Mouse (Mus musculus) cerebellum, adult 8-10 months (tissue): ENCODE results near the gene Rgs6.

Experiments
- DNase-seq: peaks from one replicate; pipeline ENCODE4 v3.0.0; 2022

The Rgs6 gene

DNA sequence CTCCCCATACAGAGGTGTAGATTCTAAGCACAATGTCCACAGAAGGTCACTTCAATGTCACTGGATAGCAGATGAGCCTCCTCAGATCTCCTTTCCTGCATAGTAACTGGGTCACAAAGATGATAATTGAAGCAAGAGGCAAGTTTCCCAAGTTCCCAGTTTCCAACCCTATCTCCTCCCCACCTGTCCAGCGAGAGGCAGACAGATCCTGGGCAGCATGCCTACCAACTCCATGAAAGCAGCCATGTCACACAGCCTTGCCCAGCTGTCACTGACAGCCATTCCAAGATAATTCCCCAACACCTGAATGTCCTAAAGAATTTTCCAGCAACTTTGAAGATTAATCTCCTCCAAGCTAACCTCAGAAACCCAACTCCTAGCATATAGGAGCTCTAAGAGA is 399.6 kb downstream of the Rgs6 start:
- DNase-seq = no peak

DNA sequence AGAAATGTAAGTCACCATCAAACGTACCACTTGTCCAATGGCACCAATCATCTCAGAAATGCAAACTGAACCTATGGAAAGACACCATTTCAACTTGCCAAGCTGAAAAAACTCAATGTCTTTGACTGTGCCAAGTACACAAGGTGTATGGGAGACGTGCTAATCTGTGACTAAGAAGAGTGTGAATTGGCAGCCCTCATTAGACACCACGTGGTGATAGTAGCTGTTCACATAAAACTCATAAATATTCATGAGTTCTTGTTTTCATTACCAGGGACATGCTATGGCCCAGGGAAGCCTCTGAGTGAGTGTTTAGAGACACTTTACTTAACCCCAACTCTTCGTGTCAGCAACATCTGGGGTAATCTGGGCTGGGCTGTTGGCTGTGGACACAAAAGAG is 405.8 kb downstream of the Rgs6 start:
- no peak for DNase-seq

DNA sequence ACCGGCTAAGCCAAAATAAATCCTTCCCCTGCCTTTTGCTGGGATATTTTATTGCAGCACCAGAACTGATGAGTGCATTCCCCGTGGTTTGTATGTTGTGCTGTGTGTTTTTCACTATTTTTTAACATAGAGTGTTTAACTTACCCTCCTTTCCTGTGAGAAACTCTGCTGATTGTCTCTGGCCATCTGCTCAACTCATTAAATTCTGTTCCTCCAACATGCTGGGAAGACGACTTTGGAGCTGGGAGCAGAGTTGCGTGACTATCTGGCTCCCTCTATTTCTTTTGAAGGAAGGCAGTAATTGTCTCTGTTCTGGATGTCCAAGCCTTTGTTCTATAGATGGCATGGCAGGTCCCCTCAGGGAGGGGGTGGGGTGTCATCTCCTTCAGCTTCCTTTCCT is 408.7 kb downstream of the Rgs6 start:
- DNase-seq = no peak

DNA sequence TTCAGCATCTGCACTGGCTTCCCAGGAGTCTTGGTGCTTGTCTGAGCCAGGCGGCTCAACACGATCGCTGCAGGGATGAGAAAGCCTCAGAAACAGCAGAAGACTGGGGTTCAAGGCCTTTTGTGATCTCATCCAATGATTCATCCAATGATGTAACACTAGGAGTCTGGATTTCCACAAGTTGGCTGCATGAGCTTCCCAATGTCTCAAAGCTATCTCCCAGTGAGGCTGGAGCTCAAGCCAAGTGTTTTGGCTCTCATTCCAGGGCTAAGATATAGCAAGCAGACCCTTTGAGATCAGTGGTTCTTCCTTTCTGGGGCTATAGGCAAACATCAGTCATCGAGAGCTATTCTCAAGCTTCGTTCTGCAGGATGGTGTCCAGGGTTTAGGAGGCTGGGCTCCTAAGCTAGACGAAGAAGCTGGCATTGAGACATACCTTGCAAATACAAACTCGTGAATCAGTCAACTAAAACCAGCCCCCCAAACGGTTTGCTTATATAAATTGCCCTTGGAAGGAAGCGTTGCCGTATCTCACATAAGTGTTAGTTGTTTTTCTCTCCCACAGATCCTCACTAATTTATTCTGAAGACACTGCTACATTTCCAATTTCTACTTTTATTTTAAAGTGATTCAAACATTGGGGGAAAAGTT is 410.7 kb downstream of the Rgs6 start:
- DNase-seq = no peak

DNA sequence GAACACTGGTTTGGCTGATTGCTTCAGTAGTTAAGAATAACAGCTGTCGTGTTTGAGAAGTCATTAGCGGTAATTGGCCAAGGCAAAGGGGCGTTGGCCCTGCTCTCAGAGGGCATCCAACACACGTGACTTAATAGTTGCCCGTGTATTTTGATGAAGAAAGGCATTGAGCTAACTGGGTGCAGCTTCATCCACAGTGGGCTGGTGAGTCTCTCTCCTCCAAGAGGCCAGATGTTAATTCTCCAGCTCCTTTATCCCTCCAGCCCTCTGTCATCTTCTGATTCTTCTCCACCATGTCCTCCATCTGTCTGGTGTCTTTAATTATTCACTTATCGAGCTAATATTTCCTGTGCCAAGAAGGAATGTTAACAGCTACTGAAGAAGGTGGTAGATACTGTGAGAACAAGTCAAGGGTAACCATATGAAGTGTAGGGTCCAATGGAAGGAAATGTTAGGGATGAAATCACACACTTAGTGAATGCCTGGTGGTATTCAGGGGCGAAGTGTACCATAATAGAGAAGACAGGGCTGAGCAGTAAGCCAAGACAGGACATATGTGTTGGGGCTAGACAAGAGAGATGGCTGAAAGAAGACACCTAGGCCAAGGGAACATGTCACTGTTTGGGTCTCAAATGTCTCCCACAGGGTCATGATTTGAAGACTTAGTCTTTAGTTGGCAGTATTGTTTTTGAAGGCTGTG is 411.4 kb downstream of the Rgs6 start:
- no peak for DNase-seq

DNA sequence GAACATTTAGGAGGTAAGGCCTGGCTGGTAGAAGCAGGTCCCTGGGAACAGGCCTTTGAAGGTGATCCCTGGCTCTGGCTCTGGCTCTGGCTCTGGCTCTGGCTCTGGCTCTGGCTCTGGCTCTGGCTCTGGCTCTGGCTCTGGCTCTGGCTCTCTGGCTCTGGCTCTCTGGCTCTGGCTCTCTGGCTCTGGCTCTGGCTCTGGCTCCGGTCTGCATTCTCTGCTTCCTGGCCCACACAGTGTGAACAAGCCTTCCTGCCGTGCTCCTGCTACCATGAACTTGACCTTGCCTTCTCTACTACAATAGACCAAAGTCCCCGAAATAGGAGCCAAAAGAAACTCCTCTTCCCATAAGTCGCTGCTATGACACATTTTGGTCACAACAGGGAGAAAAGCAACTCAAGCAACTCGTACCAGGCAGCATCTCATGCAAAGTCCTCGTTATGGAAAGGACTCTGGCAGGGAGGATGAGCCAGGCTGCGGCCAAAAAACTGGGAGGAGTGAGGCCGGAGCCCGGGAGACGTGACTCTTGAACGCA is 412.0 kb downstream of the Rgs6 start:
- no peak for DNase-seq

DNA sequence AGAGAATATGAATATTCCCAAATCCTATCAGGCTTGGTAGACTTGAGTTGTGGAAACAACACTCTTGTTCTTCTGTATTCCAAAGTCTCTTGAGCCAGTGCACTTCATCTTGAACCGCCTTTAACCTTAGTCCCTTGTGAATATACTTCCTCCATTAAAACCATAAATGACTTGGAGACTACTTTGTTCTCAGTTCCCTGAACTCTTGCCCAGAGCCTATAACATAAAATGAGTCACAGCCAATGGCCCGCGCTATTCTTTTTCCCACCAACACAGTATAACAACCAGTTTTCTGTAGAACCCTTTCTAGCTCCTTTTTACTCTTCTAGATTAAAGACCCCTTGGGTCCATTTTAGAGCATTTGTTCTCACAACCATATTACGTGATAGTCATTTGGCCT is 412.9 kb downstream of the Rgs6 start:
- no peak for DNase-seq

DNA sequence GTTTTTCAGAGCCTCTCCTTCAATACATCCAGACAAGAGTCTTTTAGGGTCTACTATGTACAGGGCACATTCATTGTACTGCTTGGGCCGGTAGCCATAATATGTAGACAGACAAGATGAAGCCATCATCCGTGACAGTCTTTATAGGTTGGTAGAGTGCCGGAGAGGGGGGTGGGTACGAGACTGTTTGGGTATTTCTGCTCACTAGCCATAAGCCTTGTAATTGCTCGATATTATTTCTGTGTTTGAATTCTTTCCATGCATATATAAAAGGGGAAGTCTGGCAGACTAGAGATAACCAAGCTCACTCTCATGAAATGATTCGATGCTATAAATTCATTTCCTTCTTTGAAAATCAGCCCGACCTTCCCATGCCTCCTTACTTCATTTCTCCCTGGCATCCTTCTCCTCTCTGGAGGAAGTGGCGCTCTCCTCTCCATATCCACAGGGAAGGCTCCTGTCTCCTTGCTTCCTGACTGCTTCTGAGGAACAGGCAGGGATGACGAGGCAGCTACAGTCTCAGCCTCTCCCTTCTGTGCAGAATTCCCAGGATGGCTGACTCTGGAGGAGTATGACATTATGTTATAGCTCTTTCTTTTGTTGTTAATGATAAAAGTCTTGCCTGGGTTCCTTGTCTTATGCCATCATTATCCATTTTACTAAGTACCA is 416.1 kb downstream of the Rgs6 start:
- DNase-seq = no peak

DNA sequence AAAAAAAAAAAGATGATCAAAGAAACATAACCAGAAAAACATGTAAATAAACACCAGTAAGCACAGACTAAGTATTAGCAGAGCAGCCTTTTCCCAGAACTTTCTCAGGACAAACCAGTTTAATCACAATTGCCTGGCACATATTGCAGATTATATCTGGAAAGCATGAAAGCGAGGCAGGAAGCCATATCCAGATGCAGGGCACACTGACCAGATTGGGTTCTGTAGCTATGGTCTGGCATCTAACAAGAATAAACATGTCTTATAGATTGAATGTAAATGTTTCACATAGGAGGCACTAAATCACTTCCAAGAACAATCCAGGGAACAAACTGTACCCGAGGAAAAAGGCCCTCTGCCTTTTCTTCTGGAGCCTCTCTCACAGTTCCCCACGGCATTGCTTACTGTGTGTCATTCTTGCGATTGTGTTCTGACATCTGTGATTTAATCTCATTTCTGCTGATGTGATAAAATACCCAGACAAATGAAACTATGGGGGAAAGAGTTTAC is 423.0 kb downstream of the Rgs6 start:
- no peak for DNase-seq

DNA sequence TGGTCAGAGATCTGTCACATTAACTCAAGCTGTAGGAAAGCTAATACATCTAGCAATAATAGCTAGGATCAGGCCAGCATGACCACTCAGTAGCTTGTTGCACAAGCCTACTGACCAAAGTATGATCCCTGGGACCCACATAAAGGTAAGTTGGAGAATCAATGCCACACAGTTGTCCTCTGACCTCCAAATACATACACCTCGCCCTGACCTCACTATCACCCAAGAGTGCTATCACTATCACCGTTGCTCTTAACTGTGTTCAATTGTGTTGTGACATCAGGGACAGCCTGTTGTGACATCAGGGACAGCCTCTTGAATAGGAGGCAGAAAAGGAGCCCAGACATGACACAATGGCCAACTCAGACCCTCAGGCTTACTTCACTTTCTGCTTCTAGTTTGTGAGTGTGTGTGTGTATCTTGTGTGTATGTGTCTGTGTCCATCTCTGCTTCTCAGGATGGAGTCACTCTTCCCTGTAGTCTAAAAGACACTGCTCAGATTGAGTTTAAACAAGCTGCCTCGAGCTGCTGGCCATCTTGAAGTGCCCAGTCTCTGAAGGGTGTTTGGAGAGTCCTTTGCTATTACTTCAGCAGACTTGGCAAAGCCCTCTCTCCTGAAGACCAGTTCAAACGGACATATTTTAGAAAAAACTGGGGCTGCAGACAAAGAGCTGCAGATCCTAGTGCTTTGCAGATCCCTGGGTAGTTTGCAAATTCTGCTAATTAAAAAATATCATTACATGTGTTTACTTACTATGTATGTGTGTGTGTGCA is 426.0 kb downstream of the Rgs6 start:
- DNase-seq = no peak

DNA sequence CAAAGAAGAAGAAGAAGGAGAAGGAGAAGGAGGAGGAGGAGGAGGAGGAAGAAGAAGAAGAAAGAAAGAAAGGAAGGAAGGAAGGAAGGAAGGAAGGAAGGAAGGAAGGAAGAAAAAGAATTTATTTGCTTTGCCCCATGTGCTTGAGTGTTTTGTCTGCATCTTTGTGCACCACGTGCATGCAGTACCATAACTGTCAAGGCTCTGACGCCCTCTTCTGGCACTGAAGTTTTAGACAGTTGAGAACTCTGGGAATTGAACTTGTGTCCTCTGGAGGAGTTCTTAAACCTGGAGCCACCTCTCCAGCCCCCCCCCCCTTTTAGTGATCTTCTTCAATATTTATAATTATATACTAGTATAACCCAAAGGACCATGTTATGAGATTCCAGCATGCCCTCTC is 426.8 kb downstream of the Rgs6 start:
- DNase-seq = no peak

DNA sequence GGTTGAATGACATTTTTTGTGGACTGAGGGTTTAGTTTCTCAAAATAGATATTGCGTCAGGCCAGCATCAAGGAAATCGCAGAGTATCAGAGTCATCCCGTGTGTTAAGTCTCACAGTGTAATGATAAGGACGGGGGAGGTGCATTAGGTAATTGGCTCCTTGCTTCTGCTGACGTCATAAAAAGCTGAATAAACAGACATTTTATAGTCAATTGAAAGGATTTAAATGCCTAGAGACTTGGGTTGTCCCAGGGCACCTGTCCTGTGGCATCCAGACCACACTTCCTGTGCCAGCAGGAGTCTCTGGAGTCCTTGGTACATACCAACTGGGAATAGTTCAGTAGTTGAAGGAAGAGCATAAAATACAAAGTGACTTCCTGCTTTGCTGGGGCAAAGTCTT is 427.3 kb downstream of the Rgs6 start:
- DNase-seq = no peak

DNA sequence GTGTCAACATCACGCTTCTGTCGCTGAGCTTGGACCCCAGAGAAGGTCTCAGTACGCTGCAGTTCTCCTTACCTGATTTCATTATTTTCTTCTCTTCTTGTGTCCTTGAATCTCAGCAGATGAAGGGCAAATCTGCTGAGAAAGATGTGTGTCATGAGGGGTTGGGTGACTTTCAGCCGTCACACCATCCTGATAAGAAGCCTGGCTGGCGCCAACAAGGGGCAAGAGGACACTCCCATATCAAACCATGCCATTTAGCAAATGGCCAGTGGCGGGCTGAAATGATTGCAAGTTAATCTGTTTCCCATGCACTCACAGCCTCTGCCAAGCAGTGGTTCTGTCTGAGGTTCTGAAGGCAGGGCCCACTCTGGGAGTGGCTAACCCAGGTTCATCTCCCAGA is 428.4 kb downstream of the Rgs6 start:
- DNase-seq = no peak

DNA sequence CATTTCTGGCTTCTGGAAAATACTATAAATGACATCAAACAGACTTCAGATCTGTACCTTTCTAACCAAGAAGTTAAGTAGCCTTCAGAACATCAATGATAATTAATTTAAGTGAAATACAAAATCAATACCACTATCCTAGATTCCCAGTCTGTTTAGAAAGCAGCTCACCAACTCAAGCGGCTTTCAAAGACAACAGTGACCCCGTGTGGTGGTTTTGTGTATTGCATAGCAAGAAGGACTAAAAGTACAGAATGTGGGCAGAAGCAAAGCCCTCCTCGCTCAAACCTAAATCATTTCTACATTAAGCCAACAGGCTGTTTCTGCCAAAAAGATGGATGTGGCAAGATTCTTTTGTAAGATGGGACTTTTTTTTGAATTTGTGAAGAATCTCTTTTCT is 429.9 kb downstream of the Rgs6 start:
- peak; percentile 84 for DNase-seq

DNA sequence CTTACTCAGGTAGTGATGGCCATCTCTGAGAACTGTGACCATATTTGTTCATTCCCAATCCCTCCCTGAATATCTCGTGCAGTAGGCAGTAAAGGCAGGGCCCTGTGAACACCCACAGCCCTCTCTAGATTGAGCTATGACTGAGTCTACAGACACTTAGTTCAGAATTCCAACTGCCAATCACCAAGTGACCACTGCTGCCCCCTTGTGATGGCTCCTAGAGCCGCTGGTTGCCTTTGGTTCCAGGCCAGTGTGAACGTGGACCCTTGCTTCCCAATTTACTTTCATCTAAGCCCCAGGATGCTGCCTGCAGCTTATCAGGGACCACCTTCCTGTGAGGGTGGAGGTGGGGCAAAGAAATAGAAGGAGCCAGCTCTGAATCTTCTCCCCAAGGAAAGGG is 438.9 kb downstream of the Rgs6 start:
- DNase-seq = no peak

DNA sequence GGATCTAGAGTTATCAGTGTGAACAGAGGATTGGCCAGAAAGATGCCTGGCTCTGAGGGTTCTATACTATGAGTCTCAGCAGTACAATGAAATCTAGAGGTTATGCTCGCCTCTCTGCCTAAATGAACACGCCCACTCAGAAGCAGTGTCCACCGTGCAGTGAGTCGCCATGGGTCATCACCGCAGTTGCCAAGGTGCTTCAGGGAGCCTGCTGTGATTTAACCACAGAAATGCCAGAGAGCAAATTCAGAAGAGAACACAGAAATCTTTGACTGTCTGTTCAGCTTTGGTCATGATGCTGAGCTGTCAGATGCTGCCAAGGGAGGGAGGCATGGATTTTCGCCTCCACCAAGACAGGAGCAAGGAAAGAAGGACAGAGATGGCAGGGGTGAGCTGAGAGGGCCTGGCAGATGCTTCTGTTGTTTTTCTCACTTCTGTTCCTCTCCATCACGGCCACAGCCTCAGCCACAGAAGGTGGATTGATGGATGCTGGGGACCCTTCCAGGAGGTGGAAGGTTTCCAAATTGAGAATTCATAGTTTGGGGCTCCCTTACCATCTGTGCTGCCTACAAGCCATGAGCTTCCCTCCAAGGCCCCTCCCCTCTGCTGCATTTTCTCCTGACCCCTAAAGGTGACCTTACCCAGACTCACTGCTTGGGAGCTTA is 445.2 kb downstream of the Rgs6 start:
- DNase-seq = no peak

DNA sequence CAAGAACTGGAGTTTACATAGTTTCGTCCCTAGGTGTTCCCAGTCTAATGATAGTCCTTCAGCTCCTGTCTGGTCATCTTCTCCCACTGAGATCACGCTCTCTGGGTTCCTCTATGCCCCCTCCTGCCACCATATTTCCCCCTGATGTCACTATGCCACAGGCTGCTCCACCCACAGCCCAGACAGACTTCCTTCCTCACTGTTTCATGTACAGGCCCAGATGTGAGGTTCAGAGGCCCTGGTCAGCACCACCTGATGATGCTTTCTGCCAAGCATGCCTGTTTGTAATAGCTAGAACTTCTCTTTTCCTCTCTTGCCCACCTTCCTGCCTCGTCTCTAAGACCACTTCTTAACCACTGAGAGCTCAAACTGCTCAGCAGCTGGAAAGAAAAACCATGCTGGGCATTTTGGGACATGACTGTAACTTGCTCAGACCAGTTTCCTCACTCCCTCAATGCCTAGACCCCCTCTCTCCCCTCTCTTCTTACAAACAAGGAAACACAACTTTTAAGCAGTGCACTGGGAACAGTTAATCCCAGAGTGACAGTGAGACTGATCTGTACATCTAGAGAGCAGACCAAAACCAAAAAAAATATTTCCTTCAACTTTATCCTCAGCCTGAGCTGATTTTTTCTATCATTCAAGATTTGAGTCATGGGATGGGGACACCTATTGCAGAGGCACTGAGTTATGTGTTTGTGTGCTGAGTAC is 446.9 kb downstream of the Rgs6 start:
- no peak for DNase-seq

DNA sequence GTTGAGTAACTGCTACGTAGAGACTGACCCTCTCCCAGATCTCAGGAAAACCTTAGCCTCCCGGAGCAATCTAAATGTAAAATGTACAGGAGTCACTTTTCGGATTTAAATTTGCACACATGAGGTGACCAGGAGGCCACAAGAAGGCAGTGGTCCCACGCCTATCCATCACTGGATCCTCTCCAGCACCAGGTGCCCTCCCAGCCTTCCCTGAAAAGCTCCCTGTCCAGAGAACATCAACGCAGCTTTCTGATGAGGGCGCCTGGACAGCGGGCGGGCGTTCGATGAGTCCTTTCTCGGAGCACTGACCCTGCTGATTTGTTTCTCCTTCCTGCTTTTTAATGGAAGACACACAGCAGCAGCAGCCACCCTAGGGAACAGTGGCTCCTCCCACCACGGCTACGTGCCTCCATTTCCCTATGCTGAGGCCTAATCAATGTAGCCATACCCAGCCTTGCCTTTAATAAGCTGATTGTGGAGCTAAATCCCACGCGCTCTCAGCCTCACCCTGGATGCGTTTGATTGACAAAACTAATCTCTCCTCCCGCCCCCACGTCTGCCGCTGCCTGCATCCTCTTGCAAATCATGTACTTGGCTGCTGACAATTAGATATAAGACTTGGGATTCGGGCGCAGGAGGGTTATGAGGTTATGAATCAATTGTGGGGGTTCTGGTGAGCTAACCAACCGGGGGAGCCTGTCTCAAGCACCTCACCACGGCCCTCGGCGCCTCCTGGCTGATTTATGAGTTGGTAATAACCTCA is 449.9 kb downstream of the Rgs6 start:
- no peak for DNase-seq

DNA sequence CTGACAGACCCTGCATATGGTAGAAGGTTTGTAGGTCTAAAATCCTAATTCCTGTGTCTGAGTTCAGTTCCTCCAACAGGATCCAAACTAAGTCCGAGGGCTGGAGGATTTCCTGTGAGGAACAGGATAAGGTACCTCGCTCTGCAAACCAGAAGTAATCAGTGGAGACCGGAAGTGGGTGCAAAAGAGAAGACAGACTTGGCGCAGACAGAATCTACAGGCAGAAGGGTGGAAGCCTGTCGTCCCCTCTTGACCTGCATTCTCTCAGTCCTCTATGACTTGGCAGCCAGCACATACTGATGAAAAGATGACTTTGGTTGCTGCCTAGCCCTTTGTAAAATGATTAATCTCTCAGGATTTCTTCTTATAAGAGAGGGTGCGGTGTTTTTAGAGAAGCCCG is 450.7 kb downstream of the Rgs6 start:
- no peak for DNase-seq

DNA sequence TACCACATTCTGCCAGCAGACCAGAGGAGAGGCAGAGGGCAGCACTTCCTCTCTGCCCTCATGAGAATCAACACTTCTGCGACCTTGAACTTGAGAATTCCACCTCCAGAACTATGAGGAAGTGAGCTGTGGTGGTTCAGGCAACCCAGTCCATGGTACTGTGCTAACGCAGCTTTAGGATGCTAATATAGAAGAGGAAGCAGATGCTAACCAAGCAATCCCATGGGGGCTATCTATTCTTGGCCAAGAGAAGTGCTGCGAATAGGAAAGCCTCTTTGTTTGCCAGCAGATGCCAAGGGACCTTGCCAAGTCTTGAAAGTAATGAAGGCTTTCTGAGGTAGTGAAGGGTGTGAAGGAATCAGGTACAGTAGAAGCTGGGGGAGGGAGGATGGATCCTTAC is 451.8 kb downstream of the Rgs6 start:
- DNase-seq = no peak

DNA sequence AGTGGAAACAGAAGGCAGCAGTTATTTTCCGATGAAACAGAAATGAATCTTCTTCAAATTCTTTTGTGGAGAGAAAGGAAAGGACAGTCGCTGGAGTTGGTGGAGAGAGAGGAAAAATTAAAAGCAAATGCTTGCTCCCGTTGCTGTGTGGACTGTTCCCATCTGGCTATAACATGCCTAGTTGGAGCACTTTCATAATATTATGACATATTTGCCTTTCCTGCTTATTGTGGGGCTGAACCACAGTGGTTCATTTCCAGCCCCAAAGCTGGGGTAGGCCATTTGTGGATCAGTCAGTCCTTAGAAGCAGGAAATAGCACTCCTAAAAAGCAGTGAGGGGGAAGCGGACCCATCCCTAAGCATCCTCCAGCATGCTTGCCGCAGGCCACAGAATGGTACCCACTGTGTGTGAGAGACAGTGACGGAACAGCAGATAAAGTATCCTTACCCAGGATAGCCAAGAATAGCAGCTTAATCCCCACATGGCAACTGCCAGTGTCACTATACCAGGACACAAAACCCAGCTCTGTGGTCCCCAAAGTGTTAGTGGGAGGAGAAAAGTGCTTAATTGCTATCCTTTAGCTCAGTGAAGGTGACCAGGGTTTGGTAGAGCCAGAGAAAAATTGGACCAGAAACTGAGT is 456.0 kb downstream of the Rgs6 start:
- DNase-seq = no peak
